Mouse (Mus musculus) fat pad, adult 2 months (tissue): ENCODE results near the gene 4921524J17Rik.

Experiments
- DNase-seq: peaks from one replicate; pipeline ENCODE4 v3.0.0-alpha.2; 2011; ENCODE audit warnings: low read depth, low spot score; ENCODE audit errors: extremely low read depth

Gene 4921524J17Rik

DNA sequence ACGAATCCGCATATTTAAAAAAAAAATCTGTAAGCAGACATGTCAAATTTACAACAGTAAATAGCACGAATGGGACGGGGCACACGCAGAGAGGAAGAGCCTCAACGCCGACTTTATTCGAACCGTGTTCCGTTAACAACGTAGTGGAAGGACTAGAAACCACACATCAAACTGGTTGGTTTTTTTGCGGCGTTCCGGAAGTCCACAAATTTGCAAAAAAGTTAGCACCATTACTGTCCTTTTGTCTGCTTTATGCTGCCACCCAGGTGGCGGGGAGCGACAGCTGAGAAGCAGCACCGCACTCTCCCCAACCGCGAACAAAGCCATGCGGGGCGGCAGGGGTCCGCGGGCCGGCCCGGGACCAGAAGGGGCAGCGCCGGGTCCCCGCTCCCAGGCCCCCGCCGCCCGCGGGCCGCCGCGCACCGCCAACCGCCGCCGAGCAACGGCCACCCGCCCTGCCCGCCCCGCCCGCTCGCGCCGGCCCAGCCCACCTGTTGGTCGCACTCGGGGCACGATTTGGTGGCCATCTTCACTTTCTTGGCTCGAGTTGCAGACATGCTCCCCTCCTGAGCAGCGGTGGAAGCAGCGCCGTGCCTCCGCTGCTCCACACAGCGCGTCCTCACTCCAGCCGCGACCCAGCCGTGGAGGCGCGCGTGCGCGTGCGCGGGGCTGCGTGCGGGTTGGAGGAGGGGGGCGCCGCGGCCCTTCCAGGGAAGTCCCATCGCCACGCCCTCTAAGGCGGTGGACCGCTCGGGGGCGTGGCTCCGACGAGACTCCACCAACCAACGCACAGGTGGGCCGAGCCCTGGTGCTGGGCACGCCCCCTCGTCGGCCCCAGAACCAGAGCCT is at the start of gene 4921524J17Rik:
TSS of gene 4921524J17Rik (minus strand) at position 666 of the 849 bp plus-strand sequence.
- DNase-seq = no peak

DNA sequence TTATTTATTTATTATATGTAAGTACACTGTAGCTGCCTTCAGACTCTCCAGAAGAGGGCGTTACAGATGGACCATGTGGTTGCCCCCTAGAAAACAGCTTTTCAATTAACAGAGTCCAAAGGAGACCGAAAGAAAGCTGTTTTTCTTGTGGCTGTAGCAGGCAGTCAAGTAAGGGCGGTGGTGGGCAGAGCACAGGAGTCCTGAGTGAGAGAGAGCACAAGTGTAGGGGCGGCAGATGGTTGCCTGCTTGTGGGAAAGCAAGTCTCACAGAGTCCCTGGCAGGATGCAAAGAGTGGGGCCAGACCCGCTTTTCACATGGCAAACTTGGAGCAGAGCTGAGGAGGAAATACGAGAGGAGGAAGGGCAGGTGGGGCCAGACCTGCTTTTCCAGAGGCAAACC is 49.8 kb upstream of the 4921524J17Rik start:
- DNase-seq = no peak

DNA sequence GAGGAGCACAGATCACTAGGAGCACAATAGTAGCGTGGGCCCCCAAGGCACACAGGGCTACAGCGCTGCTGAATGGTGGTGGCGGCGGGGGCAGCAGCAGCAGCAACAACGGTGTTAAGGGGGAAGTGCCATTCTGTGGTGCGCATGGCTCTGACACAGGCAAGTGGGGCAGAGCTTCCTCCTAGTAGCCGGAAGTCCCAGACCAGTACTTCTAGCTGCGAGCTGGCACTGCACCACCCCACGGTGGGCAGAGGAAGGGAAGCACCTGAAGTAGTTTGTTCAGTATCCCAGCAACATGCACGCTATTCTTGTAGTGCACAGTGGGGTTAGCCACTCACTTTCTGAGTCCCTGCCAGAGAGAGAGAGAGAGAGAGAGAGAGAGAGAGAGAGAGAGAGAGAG is 49.3 kb upstream of the 4921524J17Rik start:
- no peak for DNase-seq

DNA sequence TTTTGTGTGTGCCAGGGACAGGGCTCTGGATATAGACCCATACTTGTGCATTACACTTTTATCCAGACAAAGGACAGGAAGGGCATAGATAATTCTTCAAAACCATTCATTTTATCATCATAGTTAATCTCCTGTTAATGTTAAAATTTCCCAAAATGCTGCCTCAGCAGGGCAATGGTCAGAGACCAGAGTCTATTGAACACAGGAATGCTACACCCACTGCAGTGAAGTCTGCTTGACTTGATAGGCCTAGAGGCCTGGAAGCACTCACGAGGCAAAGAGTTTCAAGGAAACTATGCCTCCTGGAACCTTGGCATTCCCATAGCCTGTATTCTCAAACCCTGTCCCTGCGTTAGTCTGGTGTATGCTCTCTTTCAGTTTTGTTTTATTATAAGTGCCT is 47.1 kb upstream of the 4921524J17Rik start:
- no peak for DNase-seq

DNA sequence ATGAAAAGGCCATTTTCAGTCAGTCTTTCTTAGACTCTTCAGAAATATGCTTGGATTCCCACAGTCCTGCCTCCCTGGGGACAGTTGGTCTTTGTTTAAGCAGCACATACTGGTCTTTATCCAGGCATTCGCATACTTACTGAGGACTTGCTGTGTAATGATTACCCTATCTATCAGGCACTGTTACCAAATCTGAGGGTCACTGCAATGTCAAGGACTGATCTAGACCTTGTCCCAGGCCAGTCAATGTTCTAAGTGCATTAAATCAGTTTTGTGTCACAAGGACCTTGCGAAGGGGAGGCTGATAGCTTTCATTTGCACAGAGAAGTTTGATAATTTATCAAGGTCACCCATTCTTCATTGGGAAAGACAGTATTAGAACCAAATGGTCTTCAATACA is 45.8 kb upstream of the 4921524J17Rik start:
- no peak for DNase-seq

DNA sequence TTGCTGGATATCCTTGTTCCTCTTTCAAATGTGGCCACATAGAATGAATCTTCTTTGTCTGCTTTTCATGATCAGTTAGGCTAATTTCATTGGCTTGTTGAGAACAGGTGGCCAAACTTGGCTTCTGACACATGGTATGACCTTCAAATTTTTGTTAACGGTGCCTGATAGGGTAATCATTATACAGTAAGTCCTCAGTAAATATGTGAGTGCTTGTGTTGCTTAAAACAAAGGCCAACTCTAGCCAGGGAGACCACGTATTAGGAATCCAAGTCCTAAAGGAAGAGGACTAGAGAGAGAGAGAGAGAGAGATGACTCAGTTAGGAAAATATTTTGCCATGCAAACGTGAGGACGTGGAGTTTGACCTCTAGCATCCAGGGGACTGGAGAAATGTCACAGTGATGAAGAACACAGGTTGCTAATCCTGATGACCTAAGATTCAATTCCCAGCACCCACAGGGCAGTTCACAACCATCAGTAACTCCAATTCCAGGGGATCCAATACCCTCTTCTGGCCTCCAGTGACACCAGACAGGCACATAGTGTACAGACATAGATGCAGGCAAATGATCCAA is 44.4 kb upstream of the 4921524J17Rik start:
- no peak for DNase-seq

DNA sequence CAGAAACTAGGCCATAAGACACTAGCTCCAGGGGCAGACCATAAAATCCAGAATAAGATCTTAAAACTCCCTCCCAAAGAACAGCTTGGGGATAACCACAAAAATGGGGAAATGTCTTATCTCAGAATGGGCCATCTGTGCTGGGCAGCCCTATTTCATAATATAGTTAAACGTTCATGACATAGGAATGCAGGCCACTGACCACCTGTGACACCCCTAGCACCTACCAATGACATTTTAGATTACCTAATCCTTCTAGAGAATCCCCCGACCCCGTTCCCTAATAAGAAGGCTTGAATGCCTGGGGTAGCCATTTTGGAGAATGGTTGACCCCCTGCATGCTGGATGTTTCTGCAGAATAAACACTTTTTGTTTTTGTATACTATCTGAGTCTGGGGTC is 42.3 kb upstream of the 4921524J17Rik start:
- no peak for DNase-seq

DNA sequence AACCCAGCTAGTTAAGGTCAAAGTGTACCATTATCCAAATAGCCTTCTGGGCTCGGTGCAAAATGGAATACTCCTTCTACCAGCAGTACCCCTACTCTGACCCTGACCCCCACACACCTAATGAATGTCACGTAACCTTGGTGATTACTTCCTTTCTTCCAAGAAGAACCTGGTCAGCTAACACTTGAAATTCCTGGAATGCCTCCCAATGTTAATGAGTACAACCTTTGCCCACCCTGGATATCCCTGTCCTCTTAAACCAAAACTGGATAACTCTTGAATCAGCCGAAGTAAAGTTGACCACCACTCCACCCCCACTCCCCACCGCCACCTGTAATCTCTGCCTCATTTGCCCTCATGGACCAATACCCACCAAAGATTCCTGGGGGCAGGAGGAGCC is 40.6 kb upstream of the 4921524J17Rik start:
- DNase-seq = no peak

DNA sequence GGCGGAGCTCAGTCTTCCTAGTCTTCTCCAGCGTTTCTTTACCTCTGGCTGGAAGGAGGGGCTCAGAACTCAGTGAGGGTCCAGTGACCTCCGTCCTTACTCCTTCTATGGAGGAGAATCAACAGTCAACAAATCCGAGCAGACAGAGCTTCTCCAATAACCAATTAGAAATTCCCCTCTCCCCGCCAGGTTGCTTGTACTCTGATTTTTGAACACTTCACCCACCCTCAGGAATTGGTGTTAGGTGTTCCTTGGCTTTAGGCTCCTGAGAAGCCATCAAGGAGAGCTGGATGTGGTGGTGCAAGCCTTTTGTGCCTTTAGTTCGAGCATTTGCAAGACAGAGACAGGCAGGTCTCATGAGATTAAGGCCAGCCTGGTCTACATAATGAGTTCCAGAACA is 40.2 kb upstream of the 4921524J17Rik start:
- no peak for DNase-seq

DNA sequence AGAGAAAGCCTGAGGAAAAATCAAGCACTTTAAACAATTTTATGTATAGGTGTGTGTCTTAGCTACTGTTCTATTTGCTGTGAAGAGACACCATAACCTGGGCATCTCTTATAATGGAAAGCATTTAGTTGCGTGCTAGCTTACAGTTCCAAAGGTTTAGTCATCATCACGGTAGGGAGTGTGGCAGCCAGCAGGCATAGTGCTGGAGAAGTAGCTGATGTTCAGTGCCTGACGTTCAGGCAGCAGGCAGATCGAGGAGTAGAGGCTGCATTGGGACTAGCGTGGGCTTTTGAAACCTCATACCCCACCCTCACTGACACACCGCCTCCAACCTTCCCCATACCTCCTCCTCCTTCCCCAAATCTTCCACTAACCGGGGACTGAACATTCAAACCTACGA is 38.1 kb upstream of the 4921524J17Rik start:
- no peak for DNase-seq

DNA sequence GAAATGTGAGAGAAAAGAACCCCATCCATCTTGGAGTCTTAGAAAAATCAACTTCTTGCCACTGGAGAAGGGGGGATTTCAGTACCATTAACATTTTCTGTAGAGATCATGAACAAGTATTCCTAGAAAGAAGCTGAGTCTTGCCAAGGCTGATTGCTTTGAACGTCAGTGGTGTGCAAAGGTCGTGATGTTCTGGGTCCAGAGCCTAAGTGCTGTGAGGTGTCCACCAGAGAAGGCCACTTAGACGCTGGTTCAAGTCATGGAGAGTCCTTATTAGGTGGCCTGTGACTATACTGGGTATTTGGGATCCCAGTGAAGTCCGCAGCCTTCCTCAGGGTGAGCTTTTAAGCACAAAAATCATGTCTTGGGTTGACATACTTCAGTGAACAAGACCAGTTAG is 33.4 kb upstream of the 4921524J17Rik start:
- no peak for DNase-seq

DNA sequence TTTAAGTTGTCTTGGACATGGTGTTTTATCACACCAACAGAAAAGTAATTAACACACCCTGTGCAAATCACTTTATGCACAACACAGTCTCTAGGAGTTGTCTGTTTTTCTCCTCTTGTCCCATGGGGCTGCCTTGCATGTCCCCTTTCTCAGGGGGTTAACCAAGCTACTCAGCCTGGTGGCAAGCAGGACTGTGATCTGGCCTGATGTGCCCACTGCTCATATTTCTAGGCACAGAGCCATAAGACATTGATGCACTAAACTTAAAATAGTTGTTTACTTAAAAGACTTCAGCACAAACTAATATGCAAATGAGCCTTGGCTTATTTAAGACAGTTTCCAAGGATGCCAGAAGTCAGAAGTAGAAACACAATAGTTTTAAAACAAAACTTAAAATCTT is 31.7 kb upstream of the 4921524J17Rik start:
- no peak for DNase-seq

DNA sequence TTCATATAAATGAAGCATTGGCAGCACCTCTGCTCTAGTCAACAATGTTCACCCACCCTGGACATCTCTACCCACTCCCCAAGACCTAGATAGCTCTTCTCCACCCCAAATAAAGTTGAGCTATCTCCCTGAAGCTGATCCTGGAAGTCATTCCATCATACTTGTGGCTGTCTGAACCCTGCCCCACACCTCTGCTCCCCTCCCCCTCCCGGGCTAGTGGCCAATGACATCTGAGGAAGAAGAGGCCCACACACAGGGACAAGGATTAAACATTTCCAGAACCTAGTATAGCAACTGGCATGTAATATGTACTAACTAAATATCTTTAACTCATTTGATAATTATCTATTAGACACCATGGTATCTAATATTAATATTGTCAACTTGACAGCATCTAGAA is 29.8 kb upstream of the 4921524J17Rik start:
- DNase-seq = no peak

DNA sequence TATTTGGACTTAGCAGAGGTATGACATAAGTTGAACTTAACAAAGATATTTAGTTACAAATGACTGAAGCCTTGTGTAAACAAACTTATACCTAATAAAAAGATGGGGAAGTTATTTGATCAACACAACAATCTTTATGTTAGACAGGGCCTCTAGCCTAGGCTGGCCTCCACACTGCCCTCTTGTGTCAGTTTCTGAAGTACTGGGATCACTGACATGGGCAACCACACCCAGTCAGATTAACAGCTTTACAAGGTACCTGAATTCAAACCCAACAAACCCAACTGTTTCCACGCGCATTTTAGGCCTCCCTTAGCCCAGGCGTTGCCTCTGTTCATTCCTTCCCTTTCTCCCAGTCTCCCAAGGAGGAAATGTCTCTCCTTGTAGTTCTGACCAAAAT is 28.7 kb upstream of the 4921524J17Rik start:
- DNase-seq = no peak

DNA sequence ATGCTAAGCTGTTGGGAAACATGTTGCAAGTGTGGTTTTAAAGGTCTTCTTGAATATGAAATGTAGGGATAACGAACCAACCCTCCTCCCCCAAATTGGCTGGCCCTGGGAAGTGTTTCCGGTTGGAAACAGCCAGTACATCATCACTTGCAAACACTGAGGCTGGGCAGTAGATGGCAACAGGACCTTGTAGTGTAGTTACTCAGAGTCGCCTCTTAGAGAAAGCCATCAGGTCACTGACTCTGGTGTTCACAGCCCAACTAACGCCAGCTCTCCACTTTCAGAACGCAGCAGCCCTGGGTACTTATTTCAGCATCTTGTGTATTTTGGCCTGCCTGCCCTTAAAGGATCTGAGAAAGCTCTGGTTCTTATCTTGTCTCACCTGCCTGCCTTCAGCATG is 28.2 kb upstream of the 4921524J17Rik start:
- DNase-seq = no peak

DNA sequence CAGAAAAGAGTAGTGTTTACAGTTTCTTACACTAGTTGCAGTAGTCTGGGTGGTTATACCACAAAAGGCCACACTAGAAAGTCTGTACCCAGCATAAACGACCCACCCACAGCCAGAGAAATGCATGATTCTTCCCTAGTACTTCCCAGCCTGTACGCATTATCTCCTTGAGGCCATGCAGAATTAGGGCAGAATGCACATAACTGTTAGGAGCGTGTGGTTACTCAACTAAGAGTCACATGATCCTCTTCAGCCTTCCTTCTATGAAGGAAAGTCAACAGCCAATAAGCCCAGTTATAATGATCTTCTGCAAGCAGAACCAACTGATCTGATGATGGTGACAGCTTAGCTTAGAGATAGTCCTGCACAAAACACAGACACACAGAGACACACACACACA is 26.9 kb upstream of the 4921524J17Rik start:
- DNase-seq = no peak

DNA sequence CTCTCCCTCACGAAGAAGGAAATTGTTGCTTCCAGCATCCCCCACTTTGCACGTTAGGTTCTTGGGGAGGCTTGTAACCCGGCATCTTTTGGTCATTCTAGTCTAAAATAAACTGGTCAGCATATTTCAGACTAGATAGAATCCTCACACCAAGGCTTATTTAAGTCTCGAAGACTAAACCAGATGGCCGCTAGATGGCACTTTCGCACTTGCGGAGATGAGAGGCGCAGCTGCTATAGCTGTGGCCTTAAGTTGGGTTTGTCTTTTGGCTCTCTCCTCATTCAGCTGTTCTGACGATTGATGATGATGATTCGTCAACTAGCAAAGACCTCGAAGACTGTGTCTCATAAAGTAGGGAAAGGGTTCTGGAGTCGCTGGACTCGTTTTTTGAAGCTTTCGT is 23.9 kb upstream of the 4921524J17Rik start:
- DNase-seq = no peak

DNA sequence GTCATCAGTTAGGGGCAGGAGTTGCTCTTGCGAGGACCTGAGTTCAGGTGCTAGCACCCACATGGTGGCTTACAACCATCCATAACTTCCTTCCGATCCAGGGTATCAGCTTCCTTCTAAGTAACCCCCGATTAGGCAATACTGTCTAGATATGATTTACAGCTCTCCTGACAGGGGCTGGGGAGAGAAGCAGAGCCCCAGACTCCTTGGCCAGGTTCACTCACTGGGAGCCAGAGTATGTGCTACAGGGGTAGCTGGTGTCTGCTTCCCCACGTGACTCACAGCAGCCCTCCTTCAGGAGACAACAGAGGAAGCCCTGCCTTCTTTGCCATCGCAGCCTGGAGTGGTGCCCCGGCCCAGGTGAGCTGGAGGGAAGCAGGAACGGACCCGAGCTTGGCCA is 22.1 kb upstream of the 4921524J17Rik start:
- no peak for DNase-seq

DNA sequence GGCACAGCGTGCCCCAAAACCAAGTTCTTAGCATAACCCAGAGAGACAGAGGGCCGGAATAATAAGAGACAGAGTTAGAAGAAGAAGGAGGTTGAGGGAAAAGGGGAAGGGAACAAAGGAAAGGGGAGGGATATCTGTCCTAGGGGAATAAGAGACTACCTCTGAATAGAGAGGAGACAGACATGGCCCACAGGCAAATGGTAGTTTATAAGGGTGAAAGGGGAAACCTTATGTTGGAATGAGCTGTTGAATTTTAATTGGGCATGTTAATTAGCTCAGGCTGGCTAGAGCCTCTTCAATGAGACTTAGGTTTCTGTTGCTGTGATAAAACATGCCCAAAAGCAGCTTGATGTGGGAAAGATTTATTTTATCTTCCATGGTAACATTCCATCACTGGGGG is 20.6 kb upstream of the 4921524J17Rik start:
- no peak for DNase-seq

DNA sequence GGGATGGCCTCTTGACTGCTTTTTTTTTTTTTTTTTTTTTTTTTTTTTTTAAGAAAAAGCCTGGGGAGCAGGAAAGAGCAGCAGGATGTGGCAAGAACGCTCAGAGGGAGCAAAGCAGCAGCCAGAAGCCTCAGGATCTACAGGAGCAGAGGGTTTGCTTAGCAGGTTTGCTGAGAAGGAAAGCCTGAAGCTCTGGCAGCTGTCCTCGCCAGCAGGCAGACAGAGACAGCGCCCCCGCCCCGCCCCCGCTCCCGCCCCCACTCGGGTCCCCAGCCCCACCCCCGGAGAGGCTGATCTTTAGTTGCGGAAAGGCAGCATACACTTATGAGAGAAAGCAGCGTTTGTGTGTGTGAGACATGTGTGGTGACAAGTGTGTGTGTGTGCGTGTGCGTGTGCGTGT is 19.7 kb upstream of the 4921524J17Rik start:
- DNase-seq = no peak

DNA sequence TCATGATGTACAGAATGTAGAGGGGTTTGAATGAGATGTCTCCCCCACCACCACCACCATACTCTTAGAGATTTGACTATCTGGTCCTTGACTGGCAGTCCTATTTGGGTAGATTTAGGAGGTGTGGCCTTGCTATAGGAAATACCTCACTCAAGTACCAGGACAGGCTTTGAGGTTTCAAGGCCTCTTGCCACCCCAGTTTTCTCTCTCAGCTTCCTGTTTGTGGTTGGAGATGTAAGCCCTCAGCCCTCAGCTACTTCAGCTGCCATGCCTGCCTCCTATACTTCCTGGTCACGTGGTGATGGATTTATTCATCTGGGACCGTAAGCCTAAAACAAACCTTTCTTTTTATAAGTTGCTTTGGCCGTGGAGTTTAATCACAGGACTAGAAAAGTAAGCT is 17.7 kb upstream of the 4921524J17Rik start:
- DNase-seq = no peak

DNA sequence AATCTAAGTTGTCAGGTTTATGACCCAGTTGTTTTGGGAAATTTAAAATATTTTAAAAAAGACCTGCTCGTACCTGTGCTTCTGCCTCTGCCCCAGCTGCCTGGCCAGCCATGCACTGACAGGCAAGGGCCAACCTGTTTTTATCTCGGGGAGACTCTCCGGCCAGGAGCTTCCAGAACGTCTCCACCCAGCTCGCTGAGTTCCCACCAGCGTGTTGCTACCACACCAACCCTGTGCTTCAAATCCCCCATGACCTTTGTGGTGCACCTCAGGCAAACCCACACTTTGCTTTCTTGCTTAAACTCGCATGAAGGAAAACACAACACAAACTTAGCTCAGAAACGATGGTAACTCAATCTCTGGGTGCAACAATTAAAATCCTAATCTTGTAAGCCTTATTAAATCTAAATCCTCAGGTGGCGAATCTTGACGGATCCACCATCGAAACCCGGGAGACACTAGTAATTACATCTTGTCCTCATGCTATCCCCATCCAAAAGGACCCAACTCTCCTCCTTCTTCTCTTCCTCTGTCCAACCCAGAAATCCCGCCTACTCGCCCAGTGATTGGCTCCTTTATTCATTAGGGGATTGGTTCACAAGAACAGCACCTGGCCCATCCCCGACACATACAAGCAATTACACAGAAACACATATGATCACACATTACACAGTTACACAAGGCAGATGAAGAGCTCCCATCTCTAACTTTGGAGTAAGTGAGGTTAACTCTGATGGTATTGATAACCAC is 13.5 kb upstream of the 4921524J17Rik start:
- no peak for DNase-seq
